Mouse (Mus musculus) heart, embryonic 11.5 days (tissue): ENCODE measurements around the gene Hmga1. TPM values are rescaled to one million over a fixed set of nuclear protein-coding genes. Genes with fewer than 3 reads are reported as not detected.

ENCODE experiments used
- ATAC-seq: fragments of 200-750 bp; cut with Nextera tagmentation; replicated peaks from 2 replicates; pipeline ENCODE4 v1.8.0; 2017; ENCODE audit warnings: moderate library complexity; ENCODE audit not compliant: insufficient number of reproducible peaks, low FRiP score, low TSS enrichment
- H3K27ac ChIP-seq: fragments of 300-500 bp; sonication (generic); 2 replicates; pipeline ENCODE4 v1.5.1; 2014; ENCODE audit warnings: mild to moderate bottlenecking, low read depth, low read length
- H3K27me3 ChIP-seq: fragments of 300-500 bp; sonication (generic); 2 replicates; pipeline ENCODE4 v1.6.1; 2014; ENCODE audit warnings: mild to moderate bottlenecking, low read length, mixed read lengths; ENCODE audit not compliant: control insufficient read depth, insufficient read depth
- H3K36me3 ChIP-seq: fragments of 300-500 bp; sonication (generic); 2 replicates; pipeline ENCODE4 v1.6.1; 2014; ENCODE audit warnings: mild to moderate bottlenecking, low read length, moderate library complexity, mixed read lengths; ENCODE audit not compliant: control insufficient read depth, insufficient read depth
- H3K4me1 ChIP-seq: fragments of 300-500 bp; sonication (generic); 2 replicates; pipeline ENCODE4 v1.6.1; 2014; ENCODE audit warnings: low read length; ENCODE audit not compliant: control insufficient read depth, insufficient read depth
- H3K4me2 ChIP-seq: fragments of 300-500 bp; sonication (generic); 2 replicates; pipeline ENCODE4 v1.6.1; 2014; ENCODE audit warnings: mild to moderate bottlenecking, moderate library complexity
- H3K4me3 ChIP-seq: fragments of 300-500 bp; sonication (generic); 2 replicates; pipeline ENCODE4 v1.5.1; 2014; ENCODE audit warnings: low read depth, low read length
- H3K9ac ChIP-seq: fragments of 300-500 bp; sonication (generic); 2 replicates; pipeline ENCODE4 v1.6.1; 2014; ENCODE audit warnings: mild to moderate bottlenecking, low read depth, low read length, moderate library complexity
- H3K9me3 ChIP-seq: fragments of 300-500 bp; sonication (generic); replicated peaks from 2 replicates; pipeline ENCODE4 v1.6.1; 2016; ENCODE audit warnings: low read length; ENCODE audit not compliant: control insufficient read depth
- WGBS: fragments of 180-500 bp; shearing (Covaris S2); extraction: QIAGEN DNeasy Blood & Tissue Kit; methylation state at CpG from one replicate; pipeline ENCODE4 v1.1.7; 2014; ENCODE audit not compliant: insufficient replicate concordance; 5-methylcytosine and 5-hydroxymethylcytosine counted together
- polyA plus RNA-seq: library from polyadenylated mRNA; unstranded; fragments of >200 nt; fragmentation: Nextera tagmentation; extraction: Ambion mirVana; gene quantifications from 2 replicates; pipeline ENCODE4 v1.2.1, GENCODE M21; 2014

Gene Hmga1
- 261 and 278 TPM in 2 replicates for polyA plus RNA-seq

- H3K27ac ChIP-seq, result peak within 1 kb of the TSS; percentile 99
- H3K4me3 ChIP-seq, result peak within 1 kb of the TSS; percentile 91
- no peaks in the 10 kb centered on the region for H3K9me3 ChIP-seq
- peak; percentile 77 for ATAC-seq
- no peaks in the 10 kb centered on the region for H3K27me3 ChIP-seq
- peak within 1 kb of the TSS; percentile 93 for H3K4me2 ChIP-seq
- peaks cover 27% of the 10 kb centered on the region for H3K4me1 ChIP-seq
- under 1% methylated on average over 78 of the region's 79 CpGs for WGBS
- H3K9ac ChIP-seq, result peak within 1 kb of the TSS; percentile 94
- H3K36me3 ChIP-seq, result no peaks in the 10 kb centered on the region
These were observed at the start of gene Hmga1 for GRCm38 (mm10) chr17:27556315-27557011. Gene Hmga1 (plus strand): TSS chr17:27556497.

- Histone ChIP-seq H3K27me3 (peaks cover 93% of the 10 kb centered on the region), H3K4me2 (no peak overlapping the region), H3K27ac (no peak overlapping the region), H3K9ac (no peak overlapping the region), H3K4me1 (peaks cover 5% of the 10 kb centered on the region; the same call in 1 of the 2 replicates), H3K9me3 (no peaks in the 10 kb centered on the region), H3K36me3 (no peaks in the 10 kb centered on the region), H3K4me3 (no peak overlapping the region)
- 75% methylated on average over 7 of the region's 7 CpGs for WGBS
- no peak for ATAC-seq
These were observed 49.3 kb upstream of the Hmga1 start for GRCm38 (mm10) chr17:27506871-27507590.

- WGBS, result 78% methylated on average over 7 of the region's 7 CpGs
These were observed 48.7 kb upstream of the Hmga1 start for GRCm38 (mm10) chr17:27507591-27507945.

GRCm38 (mm10) chr17:27508002-27508401, 48.3 kb upstream of the Hmga1 start:
- Histone ChIP-seq H3K4me3 (no peak overlapping the region), H3K9me3 (no peaks in the 10 kb centered on the region), H3K27me3 (peaks cover 93% of the 10 kb centered on the region), H3K36me3 (no peaks in the 10 kb centered on the region), H3K4me1 (peaks cover 9% of the 10 kb centered on the region; the same call in 1 of the 2 replicates), H3K4me2 (no peak overlapping the region), H3K9ac (no peak overlapping the region), H3K27ac (no peak overlapping the region)
- ATAC-seq, result no peak
- 73% methylated on average over 12 of the region's 12 CpGs for WGBS

More at GRCm38 (mm10) chr17:27507591-27507945, 48.7 kb upstream of the Hmga1 start:
- Histone ChIP-seq H3K27me3 (peaks cover 93% of the 10 kb centered on the region), H3K9ac (no peak overlapping the region), H3K27ac (no peak overlapping the region), H3K9me3 (no peaks in the 10 kb centered on the region), H3K4me3 (no peak overlapping the region), H3K4me1 (peaks cover 9% of the 10 kb centered on the region; the same call in 1 of the 2 replicates), H3K36me3 (no peaks in the 10 kb centered on the region), H3K4me2 (no peak overlapping the region)
- no peak for ATAC-seq

GRCm38 (mm10) chr17:27508513-27508912, 47.8 kb upstream of the Hmga1 start:
- Histone ChIP-seq H3K4me2 (no peak overlapping the region), H3K27ac (no peak overlapping the region), H3K4me3 (no peak overlapping the region), H3K9ac (no peak overlapping the region), H3K4me1 (peaks cover 13% of the 10 kb centered on the region), H3K36me3 (no peaks in the 10 kb centered on the region), H3K9me3 (no peaks in the 10 kb centered on the region), H3K27me3 (peaks cover 95% of the 10 kb centered on the region)
- no peak for ATAC-seq
- 71% methylated on average over 5 of the region's 5 CpGs for WGBS

- Histone ChIP-seq H3K27me3 (peaks cover 96% of the 10 kb centered on the region), H3K36me3 (no peaks in the 10 kb centered on the region), H3K4me2 (no peak overlapping the region), H3K9ac (no peak overlapping the region), H3K4me1 (peaks cover 16% of the 10 kb centered on the region), H3K4me3 (no peak overlapping the region), H3K27ac (no peak overlapping the region), H3K9me3 (no peaks in the 10 kb centered on the region)
- 69% methylated on average over 5 of the region's 5 CpGs for WGBS
- ATAC-seq, result no peak
These were observed 47.2 kb upstream of the Hmga1 start for GRCm38 (mm10) chr17:27509056-27509455.

GRCm38 (mm10) chr17:27510258-27511124, 45.8 kb upstream of the Hmga1 start:
- H3K36me3 ChIP-seq, result no peaks in the 10 kb centered on the region
- H3K27me3 ChIP-seq, result peaks cover 96% of the 10 kb centered on the region
- no peaks in the 10 kb centered on the region for H3K9me3 ChIP-seq
- peaks cover 15% of the 10 kb centered on the region for H3K4me1 ChIP-seq
- H3K9ac ChIP-seq, result no peak overlapping the region
- no peak overlapping the region for H3K4me3 ChIP-seq
- H3K4me2 ChIP-seq, result no peak overlapping the region
- no peak for ATAC-seq
- WGBS, result 49% methylated on average over 9 of the region's 9 CpGs
- no peak overlapping the region for H3K27ac ChIP-seq

GRCm38 (mm10) chr17:27511125-27511735, 45.1 kb upstream of the Hmga1 start:
- Histone ChIP-seq H3K36me3 (no peaks in the 10 kb centered on the region), H3K4me2 (no peak overlapping the region), H3K27me3 (peaks cover 96% of the 10 kb centered on the region), H3K4me3 (0 out of 2 replicates have a peak overlapping the region, but pooled peaks have one; percentile 64), H3K27ac (no peak overlapping the region), H3K4me1 (peaks cover 14% of the 10 kb centered on the region), H3K9ac (no peak overlapping the region), H3K9me3 (no peaks in the 10 kb centered on the region)
- ATAC-seq, result no peak
- WGBS, result 89% methylated on average over 7 of the region's 7 CpGs
